Mouse (Mus musculus): ENCODE data around the gene Gsdma.

Gsdma gene

GRCm38 (mm10) chr11:98681786-98682745, 17.9 kb downstream of the Gsdma start, which contains the start of gene Psmd3:
Gene Psmd3 (plus strand): TSS chr11:98682554.
- DNase-seq: peak; percentile 90 to 96

- no peak for DNase-seq
These were observed 18.7 kb downstream of the Gsdma start for GRCm38 (mm10) chr11:98682811-98683210.

- DNase-seq: no peak
These were observed 21.5 kb downstream of the Gsdma start for GRCm38 (mm10) chr11:98685642-98686041.

- DNase-seq: no peak
These were observed 22.8 kb downstream of the Gsdma start for GRCm38 (mm10) chr11:98686976-98687375.

GRCm38 (mm10) chr11:98688009-98688408, 23.9 kb downstream of the Gsdma start:
- no peak for DNase-seq

- no peak for DNase-seq
These were observed 29.1 kb downstream of the Gsdma start for GRCm38 (mm10) chr11:98693201-98693600.

GRCm38 (mm10) chr11:98693746-98694145, 29.6 kb downstream of the Gsdma start:
- DNase-seq: no peak

- DNase-seq: no peak
These were observed 30.1 kb downstream of the Gsdma start for GRCm38 (mm10) chr11:98694301-98694700.

- DNase-seq: no peak
These were observed 31.3 kb downstream of the Gsdma start for GRCm38 (mm10) chr11:98695408-98695807.

- no peak for DNase-seq
These were observed 32.5 kb downstream of the Gsdma start for GRCm38 (mm10) chr11:98696454-98697216.

- DNase-seq: no peak
These were observed 33.1 kb downstream of the Gsdma start for GRCm38 (mm10) chr11:98697225-98697624.

GRCm38 (mm10) chr11:98698849-98699640, 34.9 kb downstream of the Gsdma start:
- DNase-seq: no peak

- peak; percentile 49 to 82 for DNase-seq
These were observed 35.8 kb downstream of the Gsdma start for GRCm38 (mm10) chr11:98699911-98700310.

- no peak for DNase-seq
These were observed 37.1 kb downstream of the Gsdma start, which contains the start of gene Csf3 for GRCm38 (mm10) chr11:98701213-98701670. Gene Csf3 (plus strand): TSS chr11:98701263.

- no peak for DNase-seq
These were observed 38.2 kb downstream of the Gsdma start for GRCm38 (mm10) chr11:98702323-98702722.

GRCm38 (mm10) chr11:98705021-98705420, 40.9 kb downstream of the Gsdma start:
- no peak for DNase-seq

GRCm38 (mm10) chr11:98707401-98708281, 43.5 kb downstream of the Gsdma start:
- DNase-seq: no peak

- no peak for DNase-seq
These were observed 44.3 kb downstream of the Gsdma start for GRCm38 (mm10) chr11:98708282-98708956.

- DNase-seq: no peak
These were observed 45.0 kb downstream of the Gsdma start for GRCm38 (mm10) chr11:98709001-98709741.

GRCm38 (mm10) chr11:98710416-98711045, 46.4 kb downstream of the Gsdma start:
- peak; percentile 48 to 73 for DNase-seq
